Mouse (Mus musculus) B cell, adult 2 months (primary cell): ENCODE data around the gene Kbtbd7.
A peak's percentile ranks its signal among the peaks of the same experiment; 100 is the strongest.
"Not testable (repeated sequence)": the region's sequence is repeated elsewhere in the genome, so short reads cannot be mapped to it uniquely, and the experiment has no call there.

Source experiments
- DNase-seq, 2 experiments: peaks; one replicate each; pipeline ENCODE4 v3.0.0; 2022

Kbtbd7 gene

GRCm38 (mm10) chr14:79425979-79426729, at the start of gene Kbtbd7:
Gene Kbtbd7 (plus strand): TSS chr14:79426511.
- DNase-seq = peak; percentile 92 to 94

- no peak for DNase-seq
These were observed 49.3 kb upstream of the Kbtbd7 start for GRCm38 (mm10) chr14:79377041-79377440.

GRCm38 (mm10) chr14:79383120-79383519, 43.2 kb upstream of the Kbtbd7 start:
- no peak for DNase-seq

GRCm38 (mm10) chr14:79388304-79388703, 38.0 kb upstream of the Kbtbd7 start:
- no peak for DNase-seq

GRCm38 (mm10) chr14:79389438-79390264, 36.7 kb upstream of the Kbtbd7 start:
- no peak for DNase-seq

DNA sequence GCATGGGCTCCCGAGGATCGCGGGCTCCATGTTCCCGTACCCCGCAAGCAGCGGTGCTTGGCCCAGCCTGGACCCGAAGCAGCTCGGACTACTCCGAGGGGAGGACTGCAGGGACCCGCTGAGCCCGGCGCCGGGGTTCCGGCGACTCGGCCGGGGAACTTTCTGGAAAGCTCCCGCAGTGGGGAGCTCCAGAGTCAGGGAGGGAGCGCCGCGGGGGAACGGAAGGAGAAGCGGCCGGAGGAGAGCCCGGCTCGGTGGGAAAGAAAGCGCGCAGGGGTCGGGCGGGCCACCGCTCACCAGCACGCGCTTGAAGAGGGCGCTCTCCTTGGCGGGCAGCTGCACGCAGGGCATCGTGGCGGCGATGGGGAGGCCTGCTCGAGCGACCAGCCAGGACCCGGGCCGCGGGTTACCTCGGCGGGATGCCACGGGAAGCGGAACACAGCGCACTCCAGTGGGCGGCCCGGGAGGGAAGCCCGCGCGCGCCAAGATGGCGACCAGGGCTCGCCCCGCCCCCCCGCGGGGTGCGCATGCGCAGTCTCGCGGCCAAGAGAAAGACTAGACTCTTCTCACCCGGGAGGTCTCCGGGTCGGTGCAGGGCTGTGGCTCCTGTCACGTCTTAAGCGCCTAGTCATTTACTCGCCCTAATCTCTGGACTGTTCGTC, 35.9 kb upstream of the Kbtbd7 start, which contains the start of gene Naa16:
Gene Naa16, minus strand, starts transcription at position 514 of the 662 bp plus-strand sequence.
- DNase-seq = peak; percentile 96 to 97

- DNase-seq = no peak
These were observed 33.0 kb upstream of the Kbtbd7 start for GRCm38 (mm10) chr14:79393289-79393688.

DNA sequence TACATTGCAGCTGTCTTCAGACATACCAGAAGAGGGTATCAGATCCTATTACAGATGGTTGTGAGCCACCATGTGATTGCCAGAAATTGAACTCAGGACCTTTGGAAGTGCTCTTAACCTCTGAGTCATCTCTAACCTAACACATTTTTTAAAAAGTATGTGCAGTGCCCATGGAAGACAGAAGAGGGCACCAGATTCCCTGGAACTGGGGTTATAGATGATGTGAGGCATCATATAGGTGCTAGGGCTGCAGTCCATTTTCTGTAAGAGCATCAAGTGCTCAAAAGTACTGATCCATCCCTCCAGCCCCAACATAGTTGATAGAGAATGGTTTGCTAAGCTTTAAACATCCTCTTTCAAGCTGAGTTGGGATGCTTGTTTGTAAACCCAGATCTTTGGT, 31.7 kb upstream of the Kbtbd7 start:
- peak; percentile 65 to 73 for DNase-seq

- DNase-seq = peak; percentile 70 to 73
These were observed 28.8 kb upstream of the Kbtbd7 start, which contains the start of gene Mtrf1 for GRCm38 (mm10) chr14:79397321-79398122. Gene Mtrf1 (plus strand): TSS chr14:79397772.

DNA sequence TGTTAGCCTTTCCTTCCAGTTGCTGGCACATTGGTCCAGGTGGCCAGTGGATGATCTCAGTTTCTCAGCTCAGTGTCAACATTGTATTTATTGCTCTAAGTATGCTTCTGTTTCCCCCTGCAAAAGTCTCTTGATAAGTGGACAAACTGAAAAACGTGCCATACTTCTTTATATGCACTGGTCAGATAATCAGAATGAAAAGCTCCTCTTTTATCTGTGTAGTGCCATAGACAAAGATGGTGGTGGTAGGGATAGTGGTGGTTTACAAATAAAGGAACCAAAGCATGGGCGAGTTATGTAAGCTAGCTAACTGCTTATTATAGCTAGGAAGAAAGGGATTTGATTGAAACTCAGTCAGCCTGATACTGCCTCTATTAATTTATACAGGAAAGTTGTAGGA, 18.7 kb upstream of the Kbtbd7 start:
- no peak for DNase-seq

DNA sequence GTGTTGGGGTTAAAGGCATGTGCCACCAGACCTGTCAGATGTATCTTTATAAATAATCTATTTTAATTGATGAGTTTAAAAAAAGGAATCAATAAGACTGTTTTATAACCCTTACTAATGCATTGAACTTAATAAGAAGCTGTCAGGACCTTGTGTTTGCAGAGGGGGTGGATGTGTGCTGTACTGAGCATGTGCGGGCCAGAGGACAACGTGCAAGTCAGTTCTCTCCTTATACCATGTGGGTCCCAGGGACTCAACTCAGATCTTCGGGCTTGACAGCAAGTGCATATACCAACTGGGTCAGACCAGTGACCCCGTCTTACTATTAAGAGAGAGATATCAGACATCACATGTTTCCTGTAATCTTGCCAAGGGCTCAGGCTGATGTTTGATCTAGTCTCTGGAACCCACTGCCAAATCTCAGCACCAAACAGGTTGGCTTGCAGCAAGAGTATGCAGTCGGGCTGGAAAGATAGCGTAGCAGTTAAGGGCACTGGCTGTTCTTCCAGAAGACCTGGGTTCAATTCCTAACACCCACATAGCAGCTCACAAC, 17.0 kb upstream of the Kbtbd7 start:
- DNase-seq = no peak

- no peak for DNase-seq
These were observed 15.6 kb upstream of the Kbtbd7 start for GRCm38 (mm10) chr14:79410662-79411061.

DNA sequence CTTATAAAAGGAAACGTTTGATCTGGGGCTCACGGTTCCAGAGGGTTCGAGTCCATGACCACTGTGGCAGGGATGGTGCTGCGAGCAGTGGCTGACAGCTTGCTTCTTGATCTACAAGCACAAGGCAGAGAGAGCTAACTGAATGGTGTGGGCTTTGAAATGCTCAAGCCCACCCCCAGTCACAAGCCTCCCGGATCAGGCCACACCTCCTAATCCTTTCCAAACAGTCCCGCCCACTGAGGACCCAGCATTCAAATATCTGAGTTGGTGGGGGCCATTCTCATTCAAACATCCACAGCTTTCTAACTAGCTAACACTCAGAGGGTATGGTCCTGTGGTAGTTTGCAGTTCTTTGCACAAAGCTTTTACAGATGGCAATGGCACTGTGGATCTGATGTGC, 13.2 kb upstream of the Kbtbd7 start:
- DNase-seq = no peak

DNA sequence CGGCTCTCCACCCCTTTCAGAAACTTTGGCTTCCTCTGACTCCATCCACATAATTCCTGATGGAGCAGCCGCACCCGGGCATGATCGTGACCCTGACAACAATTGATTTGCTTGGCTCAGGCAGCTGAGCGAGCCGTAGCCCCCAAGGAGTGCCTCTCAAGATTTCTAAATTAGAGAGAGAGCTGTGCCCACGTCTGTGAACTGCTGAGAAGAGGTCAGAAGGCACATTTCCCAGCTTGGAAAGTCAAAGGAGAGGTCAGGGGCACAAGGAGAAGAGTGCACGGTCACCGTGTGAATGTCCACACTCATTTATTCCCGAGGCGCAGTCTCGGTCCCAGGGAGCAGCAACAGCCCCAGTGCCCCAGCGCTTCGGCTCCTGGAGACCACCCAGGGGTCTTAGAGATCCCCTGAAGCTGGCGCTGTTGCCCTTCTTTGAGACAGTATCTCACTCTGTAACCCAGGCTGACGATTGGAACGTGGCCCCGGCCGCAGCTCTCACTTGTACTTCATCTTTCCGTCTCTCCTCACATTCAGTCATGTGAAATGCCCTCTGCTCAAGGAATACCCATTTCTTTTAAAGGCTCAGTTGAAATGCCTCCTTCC, 6.1 kb upstream of the Kbtbd7 start:
- no peak for DNase-seq

- DNase-seq = not testable (repeated sequence)
These were observed 537 bp downstream of the Kbtbd7 start for GRCm38 (mm10) chr14:79426730-79427365.

- DNase-seq = no peak
These were observed 7.8 kb downstream of the Kbtbd7 start for GRCm38 (mm10) chr14:79434068-79434467.

DNA sequence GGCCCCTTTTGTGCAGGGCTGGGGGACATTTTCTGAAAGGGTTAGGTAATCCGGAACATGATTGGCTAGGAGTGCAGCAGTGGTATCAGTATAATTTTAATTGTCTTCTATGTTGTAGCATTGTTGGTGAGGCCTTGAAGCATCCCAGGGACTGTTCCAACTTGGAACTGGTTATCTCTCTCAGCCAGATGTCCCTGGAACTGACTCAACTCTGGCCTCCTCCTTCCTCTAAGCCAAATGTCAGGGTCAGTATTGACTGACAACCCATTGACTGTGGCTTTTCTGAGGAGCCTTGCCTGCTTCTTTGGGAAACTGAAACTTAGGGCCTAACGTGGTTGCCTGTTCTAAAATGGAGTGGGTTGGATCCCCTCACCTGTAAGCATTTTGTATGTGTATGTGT, 14.3 kb downstream of the Kbtbd7 start:
- DNase-seq = no peak

DNA sequence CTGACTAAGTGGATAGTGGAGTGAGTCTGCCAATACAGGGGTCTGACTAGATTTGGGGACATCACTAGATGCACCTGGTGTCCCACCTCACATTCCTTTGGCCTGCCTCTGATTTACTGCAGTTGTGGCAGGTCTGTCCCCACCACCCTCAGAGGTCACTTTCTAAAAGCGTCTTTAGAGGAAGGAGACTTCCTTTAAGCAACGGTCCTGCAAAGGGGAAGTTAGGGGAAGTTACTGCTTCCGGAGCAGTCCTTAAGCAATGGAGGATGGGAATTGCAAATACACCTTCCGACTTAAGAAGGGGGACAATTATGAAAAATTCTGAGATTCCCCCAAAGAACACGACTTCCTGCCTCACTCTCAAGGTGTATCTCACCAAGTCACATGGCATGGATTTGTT, 15.1 kb downstream of the Kbtbd7 start:
- DNase-seq = no peak

GRCm38 (mm10) chr14:79444601-79445000, 18.3 kb downstream of the Kbtbd7 start:
- no peak for DNase-seq

GRCm38 (mm10) chr14:79445055-79445620, 18.8 kb downstream of the Kbtbd7 start:
- no peak for DNase-seq
